Mouse (Mus musculus) CH12.LX (cell line): ENCODE results near the gene Phf21a. TPM values are rescaled to one million over a fixed set of nuclear protein-coding genes. Genes with fewer than 3 reads are reported as not detected.

Source experiments
- DNase-seq: peaks from one replicate; pipeline ENCODE4 v3.0.0-alpha.2; 2013; ENCODE audit errors: extremely low read depth
- H3K27ac ChIP-seq: 2 replicates; pipeline ENCODE4 v1.5.1; 2012; ENCODE audit warnings: low read depth, mild to moderate bottlenecking, control low read depth, moderate library complexity; ENCODE audit not compliant: insufficient read depth
- H3K27me3 ChIP-seq: replicated peaks from 2 replicates; pipeline ENCODE3; 2012; ENCODE audit warnings: inconsistent platforms
- H3K36me3 ChIP-seq, 2 experiments: replicated peaks in 1 of 2; 2 replicates each; pipeline versions ENCODE3 to v1.6.1; 2012; ENCODE audit warnings: inconsistent platforms in 1 of 2, low read length in 1 of 2, mild to moderate bottlenecking in 1 of 2, mixed read lengths in 1 of 2, moderate library complexity in 1 of 2; ENCODE audit not compliant: control insufficient read depth in 1 of 2, insufficient read depth in 1 of 2
- H3K4me1 ChIP-seq, 2 experiments: 2 replicates each; pipeline ENCODE4 v1.6.1; 2012; ENCODE audit warnings: inconsistent platforms in 1 of 2, moderate library complexity in 1 of 2; ENCODE audit not compliant: insufficient read depth in 2 of 2, control insufficient read depth in 1 of 2
- H3K4me2 ChIP-seq: 2 replicates; pipeline ENCODE4 v1.6.1; 2012; ENCODE audit warnings: low read depth, mild to moderate bottlenecking, control low read depth; ENCODE audit not compliant: poor library complexity, insufficient read depth, severe bottlenecking
- H3K4me3 ChIP-seq, 3 experiments: fragments of 150-350 bp in 1 of 3; sonication (generic) in 1 of 3; replicated peaks in 1 of 3; 2 replicates each; pipeline versions ENCODE3 to v1.5.1; 2011 to 2012; ENCODE audit warnings: low read depth in 2 of 3, low read length in 2 of 3, mild to moderate bottlenecking in 2 of 3, moderate library complexity in 2 of 3, control low read depth in 1 of 3, improper control_type of control experiment in 1 of 3, inconsistent platforms in 1 of 3, mixed read lengths in 1 of 3; ENCODE audit not compliant: poor library complexity in 1 of 3
- H3K79me2 ChIP-seq: replicated peaks from 2 replicates; pipeline ENCODE4 v1.6.1; 2012; ENCODE audit warnings: mild to moderate bottlenecking, moderate library complexity; ENCODE audit not compliant: control insufficient read depth, poor library complexity, insufficient read depth, severe bottlenecking; ENCODE audit errors: extremely low read depth
- H3K9ac ChIP-seq: 2 replicates; pipeline ENCODE4 v1.6.1; 2012; ENCODE audit warnings: low read depth, mild to moderate bottlenecking, control low read depth, moderate library complexity; ENCODE audit not compliant: insufficient read depth
- H3K9me3 ChIP-seq: replicated peaks from 2 replicates; pipeline ENCODE3; 2012; ENCODE audit warnings: low read length, inconsistent platforms, mixed read lengths
- CTCF ChIP-seq, 2 experiments: IDR thresholded peaks in 1 of 2; conservative IDR thresholded peaks in 1 of 2; 2 replicates each; pipeline ENCODE4 v1.5.1; 2011 to 2012; ENCODE audit warnings: low read depth in 2 of 2, low read length in 2 of 2, improper control_type of control experiment in 1 of 2, inconsistent platforms in 1 of 2, mild to moderate bottlenecking in 1 of 2, moderate library complexity in 1 of 2
- E2F4 ChIP-seq: IDR thresholded peaks from 2 replicates; pipeline ENCODE4 v1.6.1; 2011; ENCODE audit warnings: low read depth, low read length, improper control_type of control experiment; ENCODE audit not compliant: insufficient replicate concordance
- ELF1 ChIP-seq: IDR thresholded peaks from 2 replicates; pipeline ENCODE4 v1.6.1; 2014; ENCODE audit warnings: low read depth, mild to moderate bottlenecking, inconsistent platforms, low read length, improper control_type of control experiment
- EP300 ChIP-seq: IDR thresholded peaks from 2 replicates; pipeline ENCODE4 v1.6.1; 2011; ENCODE audit warnings: low read length, improper control_type of control experiment
- HCFC1 ChIP-seq: IDR thresholded peaks from 2 replicates; pipeline ENCODE4 v1.6.1; 2012; ENCODE audit warnings: low read depth, mild to moderate bottlenecking, inconsistent platforms, low read length, improper control_type of control experiment
- IRF4 ChIP-seq: IDR thresholded peaks from 2 replicates; pipeline ENCODE4 v1.6.1; 2014; ENCODE audit warnings: low read depth, mild to moderate bottlenecking, inconsistent platforms, low read length, improper control_type of control experiment
- JUN ChIP-seq: IDR thresholded peaks from 2 replicates; pipeline ENCODE4 v1.6.1; 2011; ENCODE audit warnings: low read depth, mild to moderate bottlenecking, low read length, improper control_type of control experiment, moderate library complexity; ENCODE audit not compliant: insufficient read depth
- MAFK ChIP-seq: IDR thresholded peaks from 2 replicates; pipeline ENCODE4 v1.6.1; 2011; ENCODE audit warnings: low read length, improper control_type of control experiment; ENCODE audit not compliant: insufficient replicate concordance
- MAX ChIP-seq: IDR thresholded peaks from 2 replicates; pipeline ENCODE4 v1.6.1; 2011; ENCODE audit warnings: low read length, improper control_type of control experiment
- MXI1 ChIP-seq: IDR thresholded peaks from 2 replicates; pipeline ENCODE4 v1.6.1; 2011; ENCODE audit warnings: mild to moderate bottlenecking, low read depth, low read length, improper control_type of control experiment
- NRF1 ChIP-seq: IDR thresholded peaks from 2 replicates; pipeline ENCODE4 v1.6.1; 2014; ENCODE audit warnings: low read depth, mild to moderate bottlenecking, inconsistent platforms, low read length, improper control_type of control experiment, moderate library complexity
- PAX5 ChIP-seq: IDR thresholded peaks from 2 replicates; pipeline ENCODE4 v1.6.1; 2012; ENCODE audit warnings: low read length, inconsistent platforms, mixed read lengths
- POLR2A ChIP-seq: IDR thresholded peaks from 2 replicates; pipeline ENCODE4 v1.6.1; 2011; ENCODE audit warnings: low read depth, mild to moderate bottlenecking, improper control_type of control experiment, low read length
- SMC3 ChIP-seq: IDR thresholded peaks from 2 replicates; pipeline ENCODE4 v1.6.1; 2011; ENCODE audit warnings: low read depth, low read length, improper control_type of control experiment
- TCF12 ChIP-seq: IDR thresholded peaks from 2 replicates; pipeline ENCODE4 v1.6.1; 2014; ENCODE audit warnings: low read depth, mild to moderate bottlenecking, inconsistent platforms, low read length, improper control_type of control experiment
- UBTF ChIP-seq: IDR thresholded peaks from 2 replicates; pipeline ENCODE4 v1.6.1; 2012; ENCODE audit warnings: low read depth, mild to moderate bottlenecking, inconsistent platforms, low read length, improper control_type of control experiment, moderate library complexity
- USF1 ChIP-seq: IDR thresholded peaks from 2 replicates; pipeline ENCODE4 v1.6.1; 2014; ENCODE audit warnings: low read depth, mild to moderate bottlenecking, inconsistent platforms, low read length, improper control_type of control experiment
- USF2 ChIP-seq: conservative IDR thresholded peaks from 2 replicates; pipeline ENCODE4 v1.6.1; 2011; ENCODE audit warnings: low read depth, low read length, improper control_type of control experiment
- ZC3H11A ChIP-seq: IDR thresholded peaks from 2 replicates; pipeline ENCODE4 v1.6.1; 2012; ENCODE audit warnings: low read depth, mild to moderate bottlenecking, inconsistent platforms, low read length, improper control_type of control experiment
- ZKSCAN1 ChIP-seq: IDR thresholded peaks from 2 replicates; pipeline ENCODE4 v1.6.1; 2012; ENCODE audit warnings: low read depth, inconsistent platforms, low read length, improper control_type of control experiment, borderline replicate concordance
- ZMIZ1 ChIP-seq: IDR thresholded peaks from 2 replicates; pipeline ENCODE4 v1.6.1; 2012; ENCODE audit warnings: low read depth, mild to moderate bottlenecking, inconsistent platforms, low read length, improper control_type of control experiment
- ZNF384 ChIP-seq: IDR thresholded peaks from 2 replicates; pipeline ENCODE4 v1.6.1; 2012; ENCODE audit warnings: low read depth, low read length, improper control_type of control experiment, inconsistent platforms
- dilution Hi-C: fragments of 300-500 bp; cut with MboI; formaldehyde crosslinking; loops from 2 replicates; pipeline ENCODE4 v1.14.3; 2020; ENCODE audit warnings: low sequenced_read_pairs; ENCODE audit not compliant: extremely low pct_unique_long_range_greater_than_20kb, extremely low pct_ligation_motif_present
- in situ Hi-C: fragments of 300-500 bp; cut with MboI; formaldehyde crosslinking; loops from 3 replicates; pipeline ENCODE4 v1.14.3; 2019; ENCODE audit warnings: low sequenced_read_pairs, low pct_ligation_motif_present, low pct_unique_long_range_greater_than_20kb, mixed read lengths
- polyA plus RNA-seq: library from polyadenylated mRNA; unstranded; fragments of >175 nt; gene quantifications from 2 replicates; pipeline ENCODE4 v1.2.1, GENCODE M21; 2012; ENCODE audit warnings: low read depth; ENCODE audit not compliant: insufficient read length
- total RNA-seq, 2 experiments: library from RNA; depleted of rRNA; stranded (reverse); fragments of 300-350 nt in 1 of 2; fragments of >200 nt in 1 of 2; gene quantifications; 2 replicates each; pipeline ENCODE4 v1.2.3; 2012 to 2014

Gene Phf21a
- total and polyA plus RNA-seq, 3 experiments = 10.2 to 24.5 (median 12.0) TPM

- no peak for DNase-seq
- Histone ChIP-seq H3K27me3 (peaks cover 53% of the 10 kb centered on the region), H3K4me3 (no peak overlapping the region), H3K79me2 (no peaks in the 10 kb centered on the region), H3K4me2 (no peak overlapping the region), H3K27ac (no peak overlapping the region), H3K9me3 (peaks cover 6% of the 10 kb centered on the region), H3K36me3 (no peaks in the 10 kb centered on the region), H3K9ac (no peak overlapping the region), H3K4me1 (no peaks in the 10 kb centered on the region)
- in situ Hi-C loops (loop anchor here (10.0 kb wide), 1 partner anchor 393 kb away; no protein-coding TSS in a partner anchor), dilution Hi-C loops (no loop called here)
- TF ChIP-seq CTCF (conservative IDR thresholded peaks at IDR 0.05 in 1 of 2, IDR thresholded peaks at IDR 0.05 in 1 of 2; ENCODE audit: low read depth in 2 of 2, low read length in 2 of 2) (no peak), ZNF384 (no peak), E2F4 (no peak), ZKSCAN1 (no peak), IRF4 (no peak), ELF1 (no peak), PAX5 (no peak), ZMIZ1 (no peak), EP300 (no peak), MXI1 (no peak), POLR2A (no peak), NRF1 (no peak), JUN (no peak)
These were observed 40.7 kb upstream of the Phf21a start for GRCm38 (mm10) chr2:92052188-92052587.

- H3K36me3 ChIP-seq = no peaks in the 10 kb centered on the region
- DNase-seq = no peak
- dilution Hi-C loops (no loop called here), in situ Hi-C loops (loop anchor here (10.0 kb wide), 1 partner anchor 392 kb away; no protein-coding TSS in a partner anchor)
- no peak overlapping the region for H3K9ac ChIP-seq
- peaks cover 6% of the 10 kb centered on the region for H3K9me3 ChIP-seq
- H3K4me1 ChIP-seq = no peaks in the 10 kb centered on the region
- H3K79me2 ChIP-seq = no peaks in the 10 kb centered on the region
- H3K4me2 ChIP-seq = no peak overlapping the region
- peaks cover 49% of the 10 kb centered on the region for H3K27me3 ChIP-seq
- H3K4me3 ChIP-seq = no peak overlapping the region
- TF ChIP-seq IRF4 (no peak), USF2 (no peak), POLR2A (no peak), HCFC1 (no peak), MAFK (no peak), ELF1 (no peak), MAX (no peak), NRF1 (no peak), UBTF (no peak), TCF12 (no peak), ZC3H11A (no peak), USF1 (no peak), SMC3 (no peak)
- TF ChIP-seq, all 38 proteins: peak for 0
- H3K27ac ChIP-seq = no peak overlapping the region
These were observed 40.2 kb upstream of the Phf21a start for GRCm38 (mm10) chr2:92052754-92053153.
